Mouse (Mus musculus) hindbrain, embryonic 14.5 days (tissue): ENCODE data around the gene Psma2. TPM values are rescaled to one million over a fixed set of nuclear protein-coding genes. Genes with fewer than 3 reads are reported as not detected.

Source experiments
- ATAC-seq: fragments of 200-750 bp; cut with Nextera tagmentation; 2 replicates; pipeline ENCODE4 v1.8.0; 2017; ENCODE audit warnings: moderate number of reproducible peaks, mild to moderate bottlenecking, moderate TSS enrichment, moderate library complexity; ENCODE audit not compliant: low FRiP score
- DNase-seq: peaks from one replicate; pipeline ENCODE4 v3.0.0-alpha.2; 2015; ENCODE audit warnings: low spot score
- H3K27ac ChIP-seq: fragments of 300-500 bp; sonication (generic); 2 replicates; pipeline ENCODE4 v1.5.1; 2014; ENCODE audit warnings: mild to moderate bottlenecking, moderate library complexity
- H3K27me3 ChIP-seq: fragments of 300-500 bp; sonication (generic); 2 replicates; pipeline ENCODE4 v1.6.1; 2014; ENCODE audit warnings: mild to moderate bottlenecking, low read length, mixed read lengths; ENCODE audit not compliant: control insufficient read depth, insufficient read depth
- H3K36me3 ChIP-seq: fragments of 300-500 bp; sonication (generic); replicated peaks from 2 replicates; pipeline ENCODE4 v1.6.1; 2014; ENCODE audit not compliant: control insufficient read depth, insufficient read depth
- H3K4me1 ChIP-seq: fragments of 300-500 bp; sonication (generic); replicated peaks from 2 replicates; pipeline ENCODE4 v1.6.1; 2014; ENCODE audit warnings: antibody characterized with exemption, low read length, mixed read lengths; ENCODE audit not compliant: control insufficient read depth, insufficient read depth
- H3K4me2 ChIP-seq: fragments of 300-500 bp; sonication (generic); replicated peaks from 2 replicates; pipeline ENCODE4 v1.6.1; 2014; ENCODE audit warnings: mild to moderate bottlenecking, moderate library complexity
- H3K4me3 ChIP-seq: fragments of 300-500 bp; sonication (generic); replicated peaks from 2 replicates; pipeline ENCODE4 v1.5.1; 2014; ENCODE audit warnings: mild to moderate bottlenecking, low read length
- H3K9ac ChIP-seq: fragments of 300-500 bp; sonication (generic); 2 replicates; pipeline ENCODE4 v1.6.1; 2014
- H3K9me3 ChIP-seq: fragments of 300-500 bp; sonication (generic); 2 replicates; pipeline ENCODE4 v1.6.1; 2016; ENCODE audit warnings: low read length; ENCODE audit not compliant: control insufficient read depth
- WGBS: fragments of 180-500 bp; shearing (Covaris S2); extraction: QIAGEN DNeasy Blood & Tissue Kit; methylation state at CpG from one replicate; pipeline ENCODE4 v1.1.7; 2014; 5-methylcytosine and 5-hydroxymethylcytosine counted together
- polyA plus RNA-seq: library from polyadenylated mRNA; unstranded; fragments of >200 nt; fragmentation: Nextera tagmentation; extraction: Ambion mirVana; gene quantifications from 2 replicates; pipeline ENCODE4 v1.2.1, GENCODE M21; 2014

Psma2 gene
- polyA plus RNA-seq, 1 experiment from 2014 or later = 185 TPM

DNA sequence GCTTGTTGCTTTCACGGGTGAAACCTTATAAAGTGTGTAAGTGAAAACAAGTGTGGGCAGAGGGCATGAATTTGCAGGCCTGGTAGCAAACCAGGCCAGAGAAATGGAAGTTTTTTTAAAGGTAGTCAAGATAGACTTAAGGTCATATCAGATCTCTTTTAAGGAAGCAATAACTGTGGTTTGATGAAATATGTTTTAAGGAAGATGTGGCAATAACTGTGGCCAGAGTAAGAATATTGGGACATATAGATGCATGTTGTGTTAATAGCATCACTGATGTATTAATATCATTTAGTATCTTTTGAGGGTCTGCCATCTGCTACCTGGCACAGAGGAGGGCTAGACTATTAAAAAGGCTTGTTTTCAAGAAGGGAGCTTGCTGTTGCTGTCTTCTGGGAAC lies 27.0 kb downstream of the Psma2 start:
- Histone ChIP-seq H3K4me3 (no peak overlapping the region), H3K27ac (no peak overlapping the region), H3K36me3 (peaks cover 49% of the 10 kb centered on the region), H3K27me3 (no peaks in the 10 kb centered on the region), H3K4me1 (no peaks in the 10 kb centered on the region), H3K9ac (no peak overlapping the region), H3K4me2 (no peak overlapping the region), H3K9me3 (no peaks in the 10 kb centered on the region)
- 66% methylated on average over 1 of the region's 1 CpGs for WGBS
- ATAC-seq (no peak), DNase-seq (no peak)

DNA sequence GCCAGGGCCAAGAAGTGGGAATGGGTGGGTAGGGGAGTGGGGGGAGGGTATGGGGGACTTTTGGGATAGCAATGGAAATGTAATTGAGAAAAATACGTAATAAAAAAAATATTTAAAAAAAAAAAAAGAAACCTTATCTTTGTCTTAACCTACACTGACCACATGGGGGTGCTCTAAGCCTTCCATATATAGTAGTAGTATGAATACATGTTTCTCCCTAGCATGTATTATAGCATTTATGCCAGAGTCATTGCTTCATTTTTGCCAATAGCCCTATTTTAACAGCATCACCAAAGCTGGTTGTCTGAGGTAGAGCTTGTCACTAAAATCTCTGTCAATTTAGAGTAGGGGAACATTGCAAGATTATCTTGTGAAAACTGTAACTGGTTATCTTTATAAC lies 36.3 kb downstream of the Psma2 start:
- ATAC-seq (peak; percentile 77; the same call in 1 of the 2 replicates), DNase-seq (peak; percentile 77)
- no peaks in the 10 kb centered on the region for H3K36me3 ChIP-seq
- no peak overlapping the region for H3K4me2 ChIP-seq
- H3K9ac ChIP-seq = no peak overlapping the region
- WGBS = 40% methylated on average over 1 of the region's 1 CpGs
- H3K27me3 ChIP-seq = no peaks in the 10 kb centered on the region
- H3K27ac ChIP-seq = no peak overlapping the region
- no peaks in the 10 kb centered on the region for H3K4me1 ChIP-seq
- H3K4me3 ChIP-seq = no peak overlapping the region
- H3K9me3 ChIP-seq = peaks cover 4% of the 10 kb centered on the region; the same call in 1 of the 2 replicates

- no peak for DNase-seq
- H3K9me3 ChIP-seq = no peaks in the 10 kb centered on the region
- H3K4me3 ChIP-seq = no peak overlapping the region
- H3K27me3 ChIP-seq = no peaks in the 10 kb centered on the region
- WGBS = 87% methylated on average over 4 of the region's 4 CpGs
- H3K4me1 ChIP-seq = no peaks in the 10 kb centered on the region
- no peak overlapping the region for H3K9ac ChIP-seq
- ATAC-seq = no peak
- no peak overlapping the region for H3K27ac ChIP-seq
- H3K4me2 ChIP-seq = no peak overlapping the region
- H3K36me3 ChIP-seq = no peaks in the 10 kb centered on the region
Measured at GRCm38 (mm10) chr13:14667107-14667506, 54.1 kb downstream of the Psma2 start.

DNA sequence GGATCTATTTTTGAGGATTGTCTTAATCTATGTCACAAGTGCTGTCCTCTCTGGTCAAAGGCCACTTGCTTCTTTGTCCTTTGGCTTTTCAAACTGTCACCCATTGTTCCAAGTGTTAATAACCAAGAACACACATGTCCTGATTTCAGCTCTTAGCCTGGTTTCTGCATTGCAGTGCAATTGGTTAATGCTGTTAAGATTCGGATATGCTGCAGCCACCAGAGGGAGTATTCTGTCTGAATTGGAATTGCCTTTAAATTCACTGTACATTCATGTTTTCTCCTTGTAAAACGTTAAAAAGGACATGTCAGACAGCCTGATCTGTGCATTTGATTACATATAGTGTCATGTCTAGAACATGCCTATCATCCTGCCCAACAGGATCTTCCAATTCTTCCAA lies 57.3 kb downstream of the Psma2 start:
- ATAC-seq (peak; percentile 70; the same call in 1 of the 2 replicates), DNase-seq (peak; percentile 78)
- Histone ChIP-seq H3K9ac (no peak overlapping the region), H3K27me3 (no peaks in the 10 kb centered on the region), H3K4me1 (no peaks in the 10 kb centered on the region), H3K4me3 (no peak overlapping the region), H3K4me2 (no peak overlapping the region), H3K27ac (no peak overlapping the region), H3K9me3 (no peaks in the 10 kb centered on the region), H3K36me3 (no peaks in the 10 kb centered on the region)
- 29% methylated on average over 2 of the region's 2 CpGs for WGBS

GRCm38 (mm10) chr13:14688955-14689354 lies 75.9 kb downstream of the Psma2 start:
- H3K4me2 ChIP-seq = no peak overlapping the region
- 72% methylated on average over 3 of the region's 3 CpGs for WGBS
- H3K27me3 ChIP-seq = no peaks in the 10 kb centered on the region
- H3K9me3 ChIP-seq = no peaks in the 10 kb centered on the region
- DNase-seq (no peak), ATAC-seq (no peak)
- no peak overlapping the region for H3K27ac ChIP-seq
- H3K36me3 ChIP-seq = no peaks in the 10 kb centered on the region
- no peak overlapping the region for H3K9ac ChIP-seq
- no peak overlapping the region for H3K4me3 ChIP-seq
- no peaks in the 10 kb centered on the region for H3K4me1 ChIP-seq

- 75% methylated on average over 2 of the region's 2 CpGs for WGBS
- no peaks in the 10 kb centered on the region for H3K27me3 ChIP-seq
- DNase-seq = no peak
- no peaks in the 10 kb centered on the region for H3K36me3 ChIP-seq
- H3K4me3 ChIP-seq = no peak overlapping the region
- no peaks in the 10 kb centered on the region for H3K9me3 ChIP-seq
- no peak overlapping the region for H3K27ac ChIP-seq
- H3K4me1 ChIP-seq = no peaks in the 10 kb centered on the region
- no peak overlapping the region for H3K4me2 ChIP-seq
- no peak for ATAC-seq
- H3K9ac ChIP-seq = no peak overlapping the region
Measured at GRCm38 (mm10) chr13:14716801-14717200, 103.8 kb downstream of the Psma2 start.

GRCm38 (mm10) chr13:14717755-14718154 lies 104.7 kb downstream of the Psma2 start:
- Histone ChIP-seq H3K4me3 (no peak overlapping the region), H3K27me3 (no peaks in the 10 kb centered on the region), H3K4me1 (no peaks in the 10 kb centered on the region), H3K4me2 (no peak overlapping the region), H3K9me3 (no peaks in the 10 kb centered on the region), H3K27ac (no peak overlapping the region), H3K36me3 (no peaks in the 10 kb centered on the region), H3K9ac (no peak overlapping the region)
- ATAC-seq (no peak), DNase-seq (no peak)
- 72% methylated on average over 3 of the region's 3 CpGs for WGBS

Other genes with a start within 250 kb of the Psma2 start
- gene Hecw1, start 90.0 kb upstream of the Psma2 start, polyA plus RNA-seq = 42.6 and 48.7 TPM in 2 replicates
- 114 and 122 TPM in 2 replicates for gene Mrpl32, start 75 bp upstream of the Psma2 start, polyA plus RNA-seq
- 40.9 and 42.2 TPM in 2 replicates for gene AW209491, start 16.9 kb downstream of the Psma2 start, polyA plus RNA-seq